Mouse (Mus musculus) right cerebral cortex, postnatal 36 days (tissue): ENCODE data around the gene Ifnar1.
A peak's percentile ranks its signal among the peaks of the same experiment; 100 is the strongest.
"Not testable (repeated sequence)": the region's sequence is repeated elsewhere in the genome, so short reads cannot be mapped to it uniquely, and the experiment has no call there.

Source experiments
- DNase-seq, 2 experiments: peaks; one replicate each; pipeline ENCODE4 v3.0.0; 2022; ENCODE audit warnings: low spot score in 2 of 2, mixed read lengths in 1 of 2

Ifnar1 gene

GRCm38 (mm10) chr16:91504701-91505100, 19.7 kb downstream of the Ifnar1 start:
- no peak for DNase-seq

- DNase-seq: no peak
Measured at GRCm38 (mm10) chr16:91505116-91505601, 20.1 kb downstream of the Ifnar1 start.

GRCm38 (mm10) chr16:91506396-91506795, 21.4 kb downstream of the Ifnar1 start:
- DNase-seq: no peak

GRCm38 (mm10) chr16:91512161-91512787, 27.2 kb downstream of the Ifnar1 start:
- peak; percentile 55 to 67 for DNase-seq

GRCm38 (mm10) chr16:91513099-91513498, 28.1 kb downstream of the Ifnar1 start:
- no peak for DNase-seq

GRCm38 (mm10) chr16:91517020-91517419, 32.0 kb downstream of the Ifnar1 start:
- no peak for DNase-seq

- no peak for DNase-seq
Measured at GRCm38 (mm10) chr16:91522040-91522439, 37.0 kb downstream of the Ifnar1 start.

GRCm38 (mm10) chr16:91522479-91523309, 37.7 kb downstream of the Ifnar1 start:
- no peak for DNase-seq

- DNase-seq: no peak
Measured at GRCm38 (mm10) chr16:91524206-91524605, 39.2 kb downstream of the Ifnar1 start.

- DNase-seq: no peak
Measured at GRCm38 (mm10) chr16:91526274-91526673, 41.2 kb downstream of the Ifnar1 start.

- DNase-seq: no peak
Measured at GRCm38 (mm10) chr16:91527051-91527450, 42.0 kb downstream of the Ifnar1 start.

GRCm38 (mm10) chr16:91527500-91527899, 42.5 kb downstream of the Ifnar1 start:
- no peak for DNase-seq

GRCm38 (mm10) chr16:91528578-91528977, 43.5 kb downstream of the Ifnar1 start:
- no peak for DNase-seq

GRCm38 (mm10) chr16:91530830-91531229, 45.8 kb downstream of the Ifnar1 start:
- not testable (repeated sequence) for DNase-seq

- DNase-seq: no peak
Measured at GRCm38 (mm10) chr16:91531856-91532255, 46.8 kb downstream of the Ifnar1 start.

- no peak for DNase-seq
Measured at GRCm38 (mm10) chr16:91532429-91532828, 47.4 kb downstream of the Ifnar1 start.

- DNase-seq: peak in 1 of 2 experiments; percentile 25
Measured at GRCm38 (mm10) chr16:91533097-91534001, 48.3 kb downstream of the Ifnar1 start.

- DNase-seq: no peak
Measured at GRCm38 (mm10) chr16:91534477-91534876, 49.4 kb downstream of the Ifnar1 start.

GRCm38 (mm10) chr16:91534888-91535287, 49.9 kb downstream of the Ifnar1 start:
- no peak for DNase-seq

- DNase-seq: no peak
Measured at GRCm38 (mm10) chr16:91536372-91536771, 51.3 kb downstream of the Ifnar1 start.

- DNase-seq: no peak
Measured at GRCm38 (mm10) chr16:91537065-91537464, 52.0 kb downstream of the Ifnar1 start.

GRCm38 (mm10) chr16:91538051-91538450, 53.0 kb downstream of the Ifnar1 start:
- DNase-seq: no peak
